Mouse (Mus musculus) fat pad, adult 2 months (tissue): Measurements from ENCODE around the gene Hoxa13.

ENCODE experiments used
- DNase-seq: peaks from one replicate; pipeline ENCODE4 v3.0.0-alpha.2; 2011; ENCODE audit warnings: low read depth, low spot score; ENCODE audit errors: extremely low read depth

The Hoxa13 gene

GRCm38 (mm10) chr6:52224895-52225611 lies 35.6 kb downstream of the Hoxa13 start:
- DNase-seq, result no peak

GRCm38 (mm10) chr6:52223939-52224760 lies 36.5 kb downstream of the Hoxa13 start:
- no peak for DNase-seq

GRCm38 (mm10) chr6:52222729-52223128 lies 38.0 kb downstream of the Hoxa13 start:
- no peak for DNase-seq

- no peak for DNase-seq
Measured at GRCm38 (mm10) chr6:52221993-52222685, 38.5 kb downstream of the Hoxa13 start.

- no peak for DNase-seq
Measured at GRCm38 (mm10) chr6:52221337-52221992, 39.2 kb downstream of the Hoxa13 start, which contains the start of gene Hoxa7. TSS of gene Hoxa7 (minus strand) at chr6:52221854.

GRCm38 (mm10) chr6:52220865-52221310 lies 39.8 kb downstream of the Hoxa13 start:
- no peak for DNase-seq

- DNase-seq, result no peak
Measured at GRCm38 (mm10) chr6:52220003-52220864, 40.4 kb downstream of the Hoxa13 start.

- DNase-seq, result no peak
Measured at GRCm38 (mm10) chr6:52219234-52219942, 41.3 kb downstream of the Hoxa13 start.

- no peak for DNase-seq
Measured at GRCm38 (mm10) chr6:52218643-52219215, 42.0 kb downstream of the Hoxa13 start.

- DNase-seq, result no peak
Measured at GRCm38 (mm10) chr6:52217895-52218642, 42.6 kb downstream of the Hoxa13 start.

- no peak for DNase-seq
Measured at GRCm38 (mm10) chr6:52217459-52217768, 43.3 kb downstream of the Hoxa13 start.

- DNase-seq, result no peak
Measured at GRCm38 (mm10) chr6:52216691-52217458, 43.8 kb downstream of the Hoxa13 start.

GRCm38 (mm10) chr6:52215771-52216535 lies 44.7 kb downstream of the Hoxa13 start:
- DNase-seq, result no peak

GRCm38 (mm10) chr6:52215070-52215469 lies 45.6 kb downstream of the Hoxa13 start:
- DNase-seq, result no peak

- no peak for DNase-seq
Measured at GRCm38 (mm10) chr6:52214271-52214670, 46.4 kb downstream of the Hoxa13 start.

GRCm38 (mm10) chr6:52213119-52213986 lies 47.3 kb downstream of the Hoxa13 start, which contains the start of the genes Hoxa3 and Gm28308:
TSS of gene Hoxa3 (minus strand) at chr6:52213336.
TSS of gene Gm28308 (minus strand) at chr6:52213339.
- no peak for DNase-seq
